Mouse (Mus musculus) induced T-regulatory cell, adult 2 months (primary cell): ENCODE measurements around the gene Ak3.
A peak's percentile ranks its signal among the peaks of the same experiment; 100 is the strongest.

ENCODE experiments used
- DNase-seq: peaks from one replicate; pipeline ENCODE4 v3.0.0-alpha.2; 2012; ENCODE audit warnings: low read depth

Gene Ak3

GRCm38 (mm10) chr19:28995366-28995765 is 52.4 kb downstream of the Ak3 start:
- DNase-seq = no peak

GRCm38 (mm10) chr19:28994870-28995269 is 52.9 kb downstream of the Ak3 start:
- DNase-seq = no peak

- DNase-seq = no peak
Measured at GRCm38 (mm10) chr19:28991391-28991790, 56.4 kb downstream of the Ak3 start.

GRCm38 (mm10) chr19:28990590-28991221 is 57.1 kb downstream of the Ak3 start:
- peak; percentile 72 for DNase-seq

- peak; percentile 95 for DNase-seq
Measured at GRCm38 (mm10) chr19:28990194-28990589, 57.6 kb downstream of the Ak3 start, which contains the start of gene Cdc37l1. Gene Cdc37l1 (plus strand): TSS chr19:28990352.

- no peak for DNase-seq
Measured at GRCm38 (mm10) chr19:28989515-28989914, 58.2 kb downstream of the Ak3 start.

- no peak for DNase-seq
Measured at GRCm38 (mm10) chr19:28982617-28983016, 65.1 kb downstream of the Ak3 start.

GRCm38 (mm10) chr19:28974862-28975611 is 72.7 kb downstream of the Ak3 start:
- peak; percentile 80 for DNase-seq
